ENCODE assay signal across 18 mouse cellular contexts in genomic region chr6:149244159-149244558, GRCm38 (mm10). TPM values are rescaled to one million over a fixed set of nuclear protein-coding genes. Genes with fewer than 3 reads are reported as not detected.
DNase-seq lines count a peak whose midpoint lies in the region; ATAC-seq lines count a peak whose summit lies in the region.
"Had no signal": no experiment of that assay in that cellular context is flagged by ENCODE, and none has a peak within 500 bp of the region (broad histone marks: within the 10 kb centered on the region; RNA-seq: fewer than 3 reads in every experiment).

No protein-coding gene starts in this region.

- peak; percentile 76 for ATAC-seq in megakaryocyte, adult 5-6 weeks (ENCODE audit: poor library complexity, severe bottlenecking)
- ATAC-seq: CD4-positive, CD25-positive, alpha-beta regulatory T cell, adult 4 months; forebrain, embryonic 13.5 days; forebrain, embryonic 15.5 days; forebrain, postnatal 0 days had no signal

- DNase-seq in NIH3T3 (ENCODE audit: low read depth), result peak; percentile 29
- no peak for DNase-seq in layer of hippocampus, postnatal 36 days
- no peak for DNase-seq in frontal cortex, postnatal 25 days (ENCODE audit: low spot score in 2 of 2)
- no peak for DNase-seq in cerebellum, adult 8-10 months
- DNase-seq: adrenal gland, adult 2 months; adrenal gland, postnatal 10 days; adrenal gland, postnatal 25 days; B cell, adult 2 months; cerebellum, adult 11 months; cerebellum, adult 18-20 months; cerebellum, adult 9-10 months; cerebellum, postnatal 10 days; cerebellum, postnatal 25 days; forebrain, postnatal 0 days had no signal

RNA-seq across cellular contexts. Expression of gene Amn1, which starts 55.6 kb away (rescaled TPM):
- total RNA-seq in megakaryocyte, adult 5-6 weeks (2015), result 19.6 and 20.2 TPM in 2 replicates
- 14.7 and 16.4 TPM in 2 replicates for total RNA-seq in megakaryocyte, adult 5-6 weeks (2017)
- 10 to 100 TPM; 27.1 to 32.5 TPM for total RNA-seq in layer of hippocampus, postnatal 36 days (2021)
